Mouse (Mus musculus): ENCODE data around the gene Gprc5d. TPM values are rescaled to one million over a fixed set of nuclear protein-coding genes. Genes with fewer than 3 reads are reported as not detected.

Gene Gprc5d
- total RNA-seq, 2 experiments from 2014 or later, result not detected

- DNase-seq (ENCODE audit: low spot score in 2 of 2), result peak in 1 of 2 experiments; percentile 37
Observed at GRCm38 (mm10) chr6:135136439-135137161, 18.5 kb upstream of the Gprc5d start.

- no peak for DNase-seq (ENCODE audit: low spot score in 2 of 2)
Observed at GRCm38 (mm10) chr6:135135735-135136134, 17.7 kb upstream of the Gprc5d start.

GRCm38 (mm10) chr6:135133486-135133885 lies 15.4 kb upstream of the Gprc5d start:
- DNase-seq (ENCODE audit: low spot score in 2 of 2), result no peak

GRCm38 (mm10) chr6:135133086-135133485 lies 15.0 kb upstream of the Gprc5d start:
- DNase-seq (ENCODE audit: low spot score in 2 of 2), result no peak

- no peak for DNase-seq (ENCODE audit: low spot score in 2 of 2)
Observed at GRCm38 (mm10) chr6:135124755-135125380, 6.8 kb upstream of the Gprc5d start.

GRCm38 (mm10) chr6:135116479-135116878 lies 1.6 kb downstream of the Gprc5d start:
- no peak for DNase-seq (ENCODE audit: low spot score in 2 of 2)

GRCm38 (mm10) chr6:135113114-135113436 lies 5.0 kb downstream of the Gprc5d start:
- DNase-seq (ENCODE audit: low spot score in 2 of 2), result no peak

- no peak for DNase-seq (ENCODE audit: low spot score in 2 of 2)
Observed at GRCm38 (mm10) chr6:135112411-135113113, 5.5 kb downstream of the Gprc5d start.

GRCm38 (mm10) chr6:135107014-135107413 lies 11.1 kb downstream of the Gprc5d start:
- no peak for DNase-seq (ENCODE audit: low spot score in 2 of 2)

GRCm38 (mm10) chr6:135102736-135103303 lies 15.3 kb downstream of the Gprc5d start:
- DNase-seq (ENCODE audit: low spot score in 2 of 2), result no peak

GRCm38 (mm10) chr6:135100787-135101472 lies 17.2 kb downstream of the Gprc5d start:
- no peak for DNase-seq (ENCODE audit: low spot score in 2 of 2)

- no peak for DNase-seq (ENCODE audit: low spot score in 2 of 2)
Observed at GRCm38 (mm10) chr6:135092798-135093470, 25.1 kb downstream of the Gprc5d start.

- DNase-seq (ENCODE audit: low spot score in 2 of 2), result no peak
Observed at GRCm38 (mm10) chr6:135090661-135091060, 27.4 kb downstream of the Gprc5d start.

- DNase-seq (ENCODE audit: low spot score in 2 of 2), result peak in 1 of 2 experiments; percentile 25
Observed at GRCm38 (mm10) chr6:135089786-135090185, 28.3 kb downstream of the Gprc5d start.

GRCm38 (mm10) chr6:135087721-135088451 lies 30.2 kb downstream of the Gprc5d start:
- peak; percentile 55 to 78 for DNase-seq (ENCODE audit: low spot score in 2 of 2)

- no peak for DNase-seq (ENCODE audit: low spot score in 2 of 2)
Observed at GRCm38 (mm10) chr6:135085703-135086102, 32.4 kb downstream of the Gprc5d start.

- no peak for DNase-seq (ENCODE audit: low spot score in 2 of 2)
Observed at GRCm38 (mm10) chr6:135083991-135084502, 34.0 kb downstream of the Gprc5d start.

GRCm38 (mm10) chr6:135078420-135078819 lies 39.7 kb downstream of the Gprc5d start:
- DNase-seq (ENCODE audit: low spot score in 2 of 2), result no peak

- no peak for DNase-seq (ENCODE audit: low spot score in 2 of 2)
Observed at GRCm38 (mm10) chr6:135076202-135076601, 41.9 kb downstream of the Gprc5d start.

All from gastrocnemius, postnatal 4 days (tissue).